Mouse (Mus musculus) heart, postnatal 10 days (tissue): ENCODE measurements at regions not wholly inside any gene's neighbourhood (a gene's known extent, or its start where the extent isn't known, plus 50 kb on each side); places are given as distances from the start of the nearest gene placed in this dataset.
"Not testable (repeated sequence)": the region's sequence is repeated elsewhere in the genome, so short reads cannot be mapped to it uniquely, and the experiment has no call there.

Source experiments
- DNase-seq, 2 experiments: peaks; one replicate each; pipeline ENCODE4 v3.0.0; 2021
- intact Hi-C: fragments of 180-260 bp; cut with DNase I; formaldehyde crosslinking; loops from one replicate; pipeline ENCODE4 v1.15.1; 2025

DNA sequence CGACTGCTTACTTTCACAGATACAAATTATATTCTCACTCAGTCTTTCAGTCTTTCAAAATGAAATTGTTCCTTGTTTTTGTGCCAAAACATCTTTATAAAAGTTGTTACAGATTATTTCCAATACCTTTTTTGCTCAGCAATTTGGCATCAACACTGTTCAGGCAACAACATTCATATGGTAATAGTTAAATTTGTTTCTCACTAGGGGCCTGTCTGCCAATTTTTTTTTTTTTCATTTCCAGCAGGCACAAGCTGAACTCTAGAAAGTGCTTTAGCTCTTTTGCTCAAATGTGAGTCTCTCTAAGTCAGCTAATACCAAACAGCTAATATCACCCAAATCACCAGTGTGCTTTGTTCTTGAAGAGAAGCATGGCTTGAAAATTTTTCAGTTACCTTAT lies 199.4 kb downstream of the Antxr2 start:
- no peak for DNase-seq
- intact Hi-C loops = no loop called here

GRCm38 (mm10) chr5:97817485-97817884 lies 213.4 kb downstream of the Antxr2 start:
- intact Hi-C loops = no loop called here
- no peak for DNase-seq

GRCm38 (mm10) chr5:97815357-97815756 lies 215.5 kb downstream of the Antxr2 start:
- no peak for DNase-seq
- intact Hi-C loops = no loop called here

DNA sequence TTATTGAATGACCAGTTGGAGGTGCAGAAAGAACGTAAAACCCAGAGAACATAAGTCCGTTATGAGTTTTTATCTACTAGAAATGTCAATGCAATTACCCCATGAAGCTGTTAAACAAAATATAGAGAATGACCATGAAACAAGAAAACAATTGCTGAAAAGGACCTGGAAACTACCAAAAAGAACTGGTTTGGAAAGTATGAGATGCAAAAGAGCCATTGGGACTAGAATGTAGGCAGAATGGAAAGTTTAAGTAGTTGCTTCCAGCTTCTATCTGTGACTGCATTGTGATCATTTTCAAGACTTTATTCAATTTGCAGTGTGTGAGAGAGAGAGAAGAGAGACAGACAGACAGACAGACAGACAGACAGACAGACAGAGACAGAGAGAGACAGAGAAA lies 216.1 kb downstream of the Antxr2 start:
- intact Hi-C loops = no loop called here
- DNase-seq = no peak

DNA sequence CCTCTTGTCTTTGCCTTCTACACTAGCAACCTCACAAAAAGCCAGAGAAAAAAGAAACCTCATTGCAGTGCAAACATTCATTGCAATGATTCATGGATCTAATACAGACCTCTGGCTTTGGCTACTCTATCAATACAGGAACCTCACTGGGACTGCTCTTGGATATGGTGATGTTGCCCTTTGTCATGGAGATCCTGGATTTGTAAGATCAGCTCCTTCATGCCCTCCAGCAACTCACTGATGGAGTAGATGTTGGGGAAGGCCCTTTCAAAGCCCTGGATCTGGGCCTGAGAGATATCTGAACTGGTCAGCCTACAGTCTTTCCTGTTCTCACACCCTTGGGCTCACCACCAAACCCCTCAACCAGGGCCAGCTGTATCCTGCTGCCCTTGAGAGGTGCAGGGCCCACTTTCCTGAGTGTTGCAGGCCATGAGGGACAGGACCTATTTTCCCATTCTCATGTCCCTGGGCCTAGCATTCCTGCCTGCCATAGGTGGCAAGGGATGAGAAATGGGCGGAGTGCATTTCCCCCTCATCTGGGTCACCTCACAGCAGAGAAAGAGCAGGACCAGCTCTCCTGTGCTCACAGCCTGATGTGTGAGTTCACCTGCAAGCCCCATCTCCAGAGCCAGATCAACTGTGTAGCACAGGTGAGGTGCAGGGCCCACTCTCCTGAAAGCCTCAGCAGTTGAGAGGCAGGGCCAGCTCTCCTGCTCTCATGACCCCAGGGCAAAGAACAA lies 218.1 kb downstream of the Antxr2 start:
- DNase-seq = no peak
- intact Hi-C loops = no loop called here

DNA sequence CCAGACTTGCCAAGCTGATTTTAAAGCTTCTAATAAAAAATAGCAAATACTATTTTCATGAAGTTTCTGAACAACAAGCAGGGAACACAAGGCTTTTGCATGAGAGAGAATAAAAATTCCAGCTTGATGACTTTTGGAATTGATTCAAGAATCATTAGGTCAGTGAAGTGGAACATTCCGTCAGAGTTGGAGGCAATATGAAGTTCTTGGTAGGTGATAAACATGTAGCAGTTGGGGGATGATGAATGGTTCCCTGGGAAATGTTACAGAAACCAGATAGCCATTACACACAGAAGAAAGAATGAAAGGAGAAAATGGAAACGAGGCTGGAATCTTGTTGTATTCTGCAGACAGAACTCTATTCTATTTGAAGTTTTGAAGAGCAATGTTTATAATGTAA lies 221.8 kb downstream of the Antxr2 start:
- DNase-seq = peak; percentile 16 to 33
- intact Hi-C loops = no loop called here

DNA sequence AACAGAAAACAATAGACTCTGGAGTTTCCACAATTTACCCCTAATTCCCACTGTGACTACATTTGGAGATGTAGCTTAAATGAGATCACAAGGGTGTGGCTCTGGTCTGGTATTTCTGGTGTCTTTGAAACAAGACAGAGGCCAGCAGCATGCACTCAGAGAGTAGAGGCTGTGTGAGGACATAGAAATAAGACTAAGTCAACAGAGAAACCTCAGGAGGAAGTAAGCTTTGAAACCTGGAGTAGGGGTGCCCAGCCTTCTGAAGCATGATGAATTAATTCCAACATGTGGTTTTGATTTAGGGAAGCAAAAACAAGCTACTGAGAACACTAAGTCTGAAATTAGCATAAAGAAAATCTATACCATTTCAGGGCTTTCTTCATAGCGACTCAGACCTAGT lies 223.7 kb downstream of the Antxr2 start:
- intact Hi-C loops = no loop called here
- peak; percentile 3 to 14 for DNase-seq

GRCm38 (mm10) chr5:97806754-97807153 lies 224.1 kb downstream of the Antxr2 start:
- intact Hi-C loops = no loop called here

DNA sequence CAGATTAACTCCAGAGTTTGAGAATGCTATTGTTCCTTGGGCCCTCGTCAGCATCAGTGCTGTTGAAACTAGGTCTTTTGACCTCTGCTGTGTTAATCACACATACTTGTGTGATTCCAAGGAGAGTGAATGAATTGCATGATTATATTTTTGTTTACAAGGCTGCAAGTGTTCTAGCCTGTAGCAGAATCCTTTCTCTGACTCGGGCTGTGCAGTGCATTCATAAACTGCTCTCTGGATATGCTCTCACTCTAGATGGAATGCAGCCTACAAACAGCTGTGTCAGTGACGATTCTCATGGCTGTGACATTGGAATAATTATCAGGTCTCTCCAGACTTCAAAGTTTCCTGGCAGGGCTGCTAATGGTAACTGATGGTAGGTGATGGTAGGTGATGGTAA lies 230.8 kb downstream of the Antxr2 start:
- peak; percentile 6 to 11 for DNase-seq
- intact Hi-C loops = no loop called here

More at GRCm38 (mm10) chr5:97806754-97807153, 224.1 kb downstream of the Antxr2 start:
- DNase-seq = no peak

DNA sequence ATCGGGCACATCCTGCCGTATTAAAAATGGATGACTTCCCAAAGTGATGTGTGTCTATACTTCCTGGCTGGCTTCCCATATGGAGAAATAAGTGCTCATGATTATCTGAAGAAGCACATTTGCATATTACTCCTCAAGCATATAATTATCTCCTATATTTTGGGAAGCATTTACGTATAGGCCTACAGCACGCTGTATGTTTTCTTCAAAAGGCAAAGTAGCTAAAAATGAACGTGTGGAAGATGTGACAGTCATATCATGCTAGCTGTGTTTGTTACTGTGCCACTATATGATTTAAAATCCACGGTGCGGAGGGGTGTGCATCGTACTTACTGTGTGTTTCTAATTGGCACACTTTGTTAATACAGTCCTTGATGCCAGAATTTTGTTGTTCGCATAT lies 242.7 kb downstream of the Antxr2 start:
- no peak for DNase-seq
- intact Hi-C loops = no loop called here

- DNase-seq = no peak
- intact Hi-C loops = no loop called here
Measured at GRCm38 (mm10) chr5:97787001-97787400, 243.8 kb downstream of the Antxr2 start.

DNA sequence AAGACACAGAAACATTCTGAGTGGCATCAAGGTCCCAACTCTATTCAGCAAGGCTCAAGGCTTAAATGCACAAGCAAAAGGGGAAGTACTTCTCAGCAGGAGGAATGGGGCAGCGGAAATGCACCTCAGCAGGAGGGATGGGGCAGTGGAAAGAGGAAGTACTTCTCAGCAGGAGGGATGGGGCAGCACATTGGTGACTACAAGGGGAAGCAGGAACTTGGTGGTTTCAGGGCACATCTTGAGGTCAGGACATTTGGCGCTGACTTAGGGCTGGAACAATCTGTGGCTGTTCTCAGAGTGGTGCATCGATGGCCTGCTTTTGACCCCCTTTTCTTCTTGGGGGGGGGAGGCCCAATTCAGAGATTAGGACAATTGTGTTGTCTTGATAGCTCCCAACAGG lies 255.7 kb downstream of the Antxr2 start:
- DNase-seq, intact Hi-C loops: not testable (repeated sequence)

- DNase-seq, intact Hi-C loops: not testable (repeated sequence)
Measured at GRCm38 (mm10) chr5:97773451-97773850, 257.4 kb downstream of the Antxr2 start.

- no peak for DNase-seq
- intact Hi-C loops = no loop called here
Measured at GRCm38 (mm10) chr5:97737339-97737738, 280.5 kb upstream of the Gk2 start.

- no peak for DNase-seq
- intact Hi-C loops = no loop called here
Measured at GRCm38 (mm10) chr5:97730920-97731319, 274.1 kb upstream of the Gk2 start.

- intact Hi-C loops, DNase-seq: not testable (repeated sequence)
Measured at GRCm38 (mm10) chr5:97719364-97719763, 262.5 kb upstream of the Gk2 start.

DNA sequence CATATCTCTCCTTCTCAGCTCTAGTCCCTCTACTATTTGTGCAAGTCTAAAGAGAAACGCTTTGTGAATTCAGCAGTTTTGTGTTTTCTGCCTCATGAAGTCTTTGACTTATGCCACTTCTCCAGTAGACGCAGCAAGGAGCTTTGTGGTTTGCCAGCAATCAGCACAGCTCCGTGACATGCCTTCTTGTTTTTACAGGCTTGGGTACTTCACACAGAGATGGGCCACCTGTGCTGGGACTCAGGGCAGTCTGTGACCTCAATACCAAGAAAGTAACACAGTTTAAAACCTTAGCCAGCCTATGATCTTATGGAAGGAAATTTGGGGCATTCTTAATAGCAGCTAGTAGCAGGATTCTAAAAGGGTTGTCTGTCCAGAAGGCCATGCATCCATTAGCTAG lies 248.4 kb upstream of the Gk2 start:
- DNase-seq = no peak
- intact Hi-C loops = no loop called here

- peak; percentile 38 to 40 for DNase-seq
Measured at GRCm38 (mm10) chr5:97700507-97700906, 243.7 kb upstream of the Gk2 start.

DNA sequence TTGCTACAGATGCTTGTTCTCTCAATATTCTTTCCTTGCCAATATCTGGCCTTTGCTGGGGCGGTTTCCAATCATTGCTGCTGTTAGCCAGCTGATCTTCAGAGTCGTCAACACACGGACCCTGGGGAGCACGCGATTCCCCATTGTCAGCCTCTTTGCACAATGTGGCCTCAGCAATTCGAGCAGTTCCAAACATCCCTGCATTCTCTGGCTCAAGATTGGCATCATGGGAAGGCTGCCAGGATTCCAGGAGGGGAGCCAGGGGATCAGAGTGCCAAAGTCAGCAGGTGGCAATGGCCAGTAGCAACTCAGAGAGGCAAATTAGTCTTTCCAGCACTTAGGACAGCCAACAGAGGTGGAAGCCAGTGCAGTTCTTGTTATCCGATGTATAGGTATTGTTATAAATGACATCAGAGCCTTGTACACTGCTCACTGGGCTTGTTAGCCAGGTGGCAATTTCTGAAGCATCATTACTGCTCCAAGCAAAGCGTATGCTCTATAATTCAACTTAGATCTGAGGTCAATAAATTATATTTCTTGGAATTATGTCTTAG lies 240.8 kb upstream of the Gk2 start:
- DNase-seq = peak; percentile 86 to 92
- intact Hi-C loops = no loop called here

More at GRCm38 (mm10) chr5:97700507-97700906, 243.7 kb upstream of the Gk2 start:
- intact Hi-C loops = no loop called here

- intact Hi-C loops = no loop called here
- DNase-seq = peak; percentile 29 to 36
Measured at GRCm38 (mm10) chr5:97693333-97693940, 236.6 kb upstream of the Gk2 start.

DNA sequence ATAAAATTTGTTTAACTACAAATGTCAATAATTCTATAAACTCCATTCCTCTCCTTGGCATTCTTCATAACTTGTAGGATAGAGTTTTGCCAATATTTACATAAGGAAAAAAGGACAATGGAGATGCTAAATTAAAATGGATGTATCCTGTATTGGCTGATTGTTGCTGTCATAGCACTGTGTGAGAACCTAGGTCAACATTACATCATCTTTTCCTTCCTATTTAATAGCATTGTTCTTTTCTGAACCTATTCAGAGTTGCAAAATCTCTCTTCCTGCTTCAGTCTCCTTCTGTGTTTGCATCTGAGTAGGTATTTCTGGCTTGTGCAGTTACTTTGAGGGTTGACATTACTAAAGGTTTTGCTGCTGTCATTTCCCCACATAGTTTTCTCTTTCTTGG lies 228.6 kb upstream of the Gk2 start:
- DNase-seq = no peak
- intact Hi-C loops = no loop called here

- no peak for DNase-seq
- intact Hi-C loops = no loop called here
Measured at GRCm38 (mm10) chr5:97684592-97685258, 227.9 kb upstream of the Gk2 start.
